Mouse (Mus musculus): Measurements from ENCODE around the gene Rnaseh2a. TPM values are rescaled to one million over a fixed set of nuclear protein-coding genes. Genes with fewer than 3 reads are reported as not detected.
"Not testable (repeated sequence)": the region's sequence is repeated elsewhere in the genome, so short reads cannot be mapped to it uniquely, and the experiment has no call there.

The Rnaseh2a gene
- polyA plus RNA-seq, 1 experiment from 2014 or later: 119 TPM

DNA sequence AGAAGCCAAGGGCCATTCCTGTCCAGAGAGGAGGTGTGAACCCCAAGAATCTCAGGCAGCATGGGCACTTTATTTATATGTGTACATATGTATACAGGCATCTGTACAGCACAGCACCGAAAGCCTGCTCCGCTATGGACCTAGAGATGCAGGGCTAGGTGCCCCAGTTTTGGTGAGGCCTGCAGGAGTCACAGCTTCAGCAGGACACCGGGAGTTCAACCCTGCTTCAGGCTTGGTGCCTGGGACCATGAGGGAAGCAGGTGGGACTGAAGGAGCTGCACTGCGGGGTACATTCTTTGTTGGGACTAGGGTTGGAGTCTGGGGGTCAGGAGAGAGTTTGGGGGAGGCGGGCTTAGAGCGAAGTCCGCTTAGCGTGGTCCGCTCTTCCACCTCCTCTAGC is 57.7 kb downstream of the Rnaseh2a start:
- peaks cover 24% of the 10 kb centered on the region for H3K4me1 ChIP-seq
- peak; percentile 73 for DNase-seq (ENCODE audit: low spot score)
- H3K36me3 ChIP-seq: no peaks in the 10 kb centered on the region
- no peak overlapping the region for H3K4me3 ChIP-seq
- H3K27me3 ChIP-seq (ENCODE audit: insufficient read depth, poor library complexity, severe bottlenecking): peaks cover 83% of the 10 kb centered on the region
- H3K9me3 ChIP-seq: no peaks in the 10 kb centered on the region
- 72% methylated on average over 9 of the region's 9 CpGs for WGBS
- H3K27ac ChIP-seq: no peak overlapping the region

DNA sequence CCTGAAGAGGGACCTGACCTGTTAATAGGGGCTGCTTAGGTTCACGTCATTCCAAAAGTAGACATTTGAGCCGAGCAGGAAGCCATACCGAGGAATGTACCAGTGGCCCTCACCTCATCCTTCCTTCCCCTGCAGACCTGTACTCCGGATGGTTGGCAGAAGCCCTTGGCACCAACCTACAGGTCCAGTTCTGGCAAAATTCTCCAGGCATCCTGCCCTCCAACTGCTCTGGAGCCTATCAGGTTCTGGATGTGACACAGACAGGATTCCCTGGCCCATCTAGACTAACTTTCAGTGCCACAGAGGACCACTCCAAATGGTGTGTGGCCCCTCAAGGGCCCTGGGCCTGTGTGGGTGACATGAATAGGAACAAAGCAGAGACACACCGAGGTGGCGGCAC is 59.0 kb downstream of the Rnaseh2a start:
- peaks cover 70% of the 10 kb centered on the region for H3K27me3 ChIP-seq (ENCODE audit: insufficient read depth, poor library complexity, severe bottlenecking)
- H3K27ac ChIP-seq: no peak overlapping the region
- H3K36me3 ChIP-seq: no peaks in the 10 kb centered on the region
- 84% methylated on average over 6 of the region's 6 CpGs for WGBS
- no peak overlapping the region for H3K4me3 ChIP-seq
- H3K9me3 ChIP-seq: no peaks in the 10 kb centered on the region
- no peak for DNase-seq (ENCODE audit: low spot score)
- peaks cover 24% of the 10 kb centered on the region for H3K4me1 ChIP-seq

DNA sequence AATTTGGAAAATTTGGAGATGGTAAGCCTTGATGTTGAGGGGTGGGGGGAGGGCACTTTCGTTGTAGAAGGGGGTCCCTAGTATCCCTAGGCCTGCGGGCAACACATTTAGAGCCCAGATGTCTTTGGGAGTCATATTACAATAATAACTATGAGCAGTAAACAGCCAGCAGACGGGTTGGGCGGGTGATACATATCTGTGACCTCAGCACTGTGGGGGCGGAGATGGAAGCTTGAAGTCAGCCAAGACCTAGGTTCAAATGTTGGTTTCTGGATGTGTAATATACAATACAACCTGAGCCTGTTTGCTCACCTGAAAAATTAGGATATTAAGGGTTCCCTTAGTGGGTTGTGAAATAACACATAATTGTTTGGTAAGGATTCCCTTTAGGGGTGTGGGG is 59.6 kb downstream of the Rnaseh2a start:
- peaks cover 66% of the 10 kb centered on the region for H3K27me3 ChIP-seq (ENCODE audit: insufficient read depth, poor library complexity, severe bottlenecking)
- WGBS: 72% methylated on average over 5 of the region's 5 CpGs
- H3K4me1 ChIP-seq: peaks cover 24% of the 10 kb centered on the region
- no peak overlapping the region for H3K27ac ChIP-seq
- H3K4me3 ChIP-seq: no peak overlapping the region
- no peak for DNase-seq (ENCODE audit: low spot score)
- no peaks in the 10 kb centered on the region for H3K36me3 ChIP-seq
- H3K9me3 ChIP-seq: no peaks in the 10 kb centered on the region

DNA sequence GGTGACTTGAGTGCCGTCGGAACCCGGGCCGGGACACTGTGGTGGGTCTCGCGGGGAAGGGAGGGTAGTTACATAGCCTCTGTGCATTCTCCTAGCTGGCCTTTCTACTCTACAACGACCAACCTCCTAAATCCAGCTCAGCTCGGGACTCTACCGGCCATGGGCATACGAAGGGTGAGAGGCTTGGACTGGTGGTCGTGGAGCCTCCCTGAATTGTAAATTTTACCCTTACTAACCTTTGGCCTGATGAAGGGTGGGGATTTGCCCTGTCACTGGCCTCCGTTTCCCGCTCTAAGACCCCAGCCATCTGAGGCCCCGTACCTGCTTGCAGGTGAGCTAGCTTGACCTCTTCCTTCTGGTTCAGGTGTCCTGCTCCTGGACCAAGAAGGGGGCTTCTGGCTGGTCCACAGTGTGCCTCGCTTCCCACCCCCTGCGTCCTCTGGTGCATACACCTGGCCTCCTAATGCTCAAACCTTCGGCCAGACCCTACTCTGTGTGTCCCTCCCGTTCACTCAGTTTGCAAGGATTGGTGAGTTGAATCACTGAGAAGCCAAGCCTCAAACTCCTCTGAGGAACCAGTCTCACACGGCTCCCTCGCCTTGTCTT is 60.3 kb downstream of the Rnaseh2a start:
- no peaks in the 10 kb centered on the region for H3K36me3 ChIP-seq
- H3K27me3 ChIP-seq (ENCODE audit: insufficient read depth, poor library complexity, severe bottlenecking): peaks cover 66% of the 10 kb centered on the region
- H3K4me3 ChIP-seq: peak overlapping the region; percentile 71
- H3K4me1 ChIP-seq: peaks cover 24% of the 10 kb centered on the region
- H3K9me3 ChIP-seq: no peaks in the 10 kb centered on the region
- DNase-seq (ENCODE audit: low spot score): no peak
- peak overlapping the region; percentile 76; the same call in 1 of the 2 replicates for H3K27ac ChIP-seq
- 42% methylated on average over 20 of the region's 20 CpGs for WGBS

DNA sequence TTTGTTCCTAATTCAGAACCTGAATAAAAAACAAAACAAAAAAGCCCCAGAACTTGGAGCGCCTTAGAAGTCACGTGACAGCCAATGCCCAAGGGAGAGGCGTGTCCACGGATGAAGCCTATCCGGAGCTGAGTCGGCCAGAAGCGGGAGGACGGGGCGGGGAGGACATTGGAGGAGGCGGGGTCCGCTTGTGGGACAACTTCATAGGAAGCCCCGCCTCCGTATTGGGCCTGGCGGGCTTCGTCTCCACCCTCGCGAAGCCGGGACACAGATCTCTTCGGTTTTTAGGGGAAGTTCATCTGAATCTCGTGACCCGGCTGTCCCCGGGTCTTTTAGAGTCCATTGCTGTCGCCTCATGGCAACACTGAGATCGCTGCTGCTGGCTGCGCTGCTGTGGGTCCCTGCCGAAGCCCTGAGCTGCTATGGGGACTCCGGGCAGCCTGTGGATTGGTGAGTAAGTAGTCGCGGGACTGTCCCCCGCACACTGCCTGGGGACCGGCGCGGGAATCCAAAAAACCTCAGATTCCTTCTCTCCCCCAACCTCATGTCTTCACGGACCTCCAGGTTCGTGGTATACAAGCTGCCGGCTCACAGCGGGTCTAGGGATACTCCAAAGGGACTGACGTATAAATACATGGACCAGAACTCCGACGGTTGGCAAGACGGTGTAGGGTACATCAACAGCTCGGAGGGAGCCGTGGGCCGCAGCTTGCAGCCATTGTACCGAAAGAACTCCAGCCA is 61.0 kb downstream of the Rnaseh2a start, which contains the start of gene Dnase2a:
Gene Dnase2a, plus strand, starts transcription at position 140 of the 741 bp plus-strand sequence.
- H3K9me3 ChIP-seq: no peaks in the 10 kb centered on the region
- H3K4me1 ChIP-seq: peaks cover 22% of the 10 kb centered on the region
- H3K4me3 ChIP-seq: peak within 1 kb of the TSS; percentile 71
- peak within 1 kb of the TSS; percentile 76 for H3K27ac ChIP-seq
- WGBS: under 1% methylated on average over 45 of the region's 45 CpGs
- no peaks in the 10 kb centered on the region for H3K36me3 ChIP-seq
- H3K27me3 ChIP-seq (ENCODE audit: insufficient read depth, poor library complexity, severe bottlenecking): peaks cover 61% of the 10 kb centered on the region
- peak; percentile 98 for DNase-seq (ENCODE audit: low spot score)

DNA sequence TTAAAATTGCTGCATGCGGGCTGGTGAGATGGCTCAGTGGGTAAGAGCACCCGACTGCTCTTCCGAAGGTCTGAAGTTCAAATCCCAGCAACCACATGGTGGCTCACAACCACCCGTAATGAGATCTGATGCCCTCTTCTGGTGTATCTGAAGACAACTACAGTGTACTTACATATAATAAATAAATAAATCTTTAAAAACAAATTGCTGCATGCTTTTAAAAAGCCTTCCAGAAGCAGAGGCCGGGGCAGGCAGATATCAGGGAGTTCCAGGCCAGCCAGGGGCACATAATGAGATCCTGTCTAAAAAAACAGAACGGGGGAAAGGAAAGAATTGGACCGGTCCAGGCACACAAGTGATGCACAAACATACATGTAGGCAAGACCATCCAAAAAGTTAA is 61.6 kb downstream of the Rnaseh2a start:
- not testable (repeated sequence) for DNase-seq (ENCODE audit: low spot score); H3K27ac ChIP-seq; H3K9me3 ChIP-seq; H3K36me3 ChIP-seq
- 26% methylated on average over 7 of the region's 7 CpGs for WGBS
- H3K4me3 ChIP-seq: peak overlapping the region; percentile 71
- peaks cover 55% of the 10 kb centered on the region for H3K27me3 ChIP-seq (ENCODE audit: insufficient read depth, poor library complexity, severe bottlenecking)
- peaks cover 22% of the 10 kb centered on the region for H3K4me1 ChIP-seq

DNA sequence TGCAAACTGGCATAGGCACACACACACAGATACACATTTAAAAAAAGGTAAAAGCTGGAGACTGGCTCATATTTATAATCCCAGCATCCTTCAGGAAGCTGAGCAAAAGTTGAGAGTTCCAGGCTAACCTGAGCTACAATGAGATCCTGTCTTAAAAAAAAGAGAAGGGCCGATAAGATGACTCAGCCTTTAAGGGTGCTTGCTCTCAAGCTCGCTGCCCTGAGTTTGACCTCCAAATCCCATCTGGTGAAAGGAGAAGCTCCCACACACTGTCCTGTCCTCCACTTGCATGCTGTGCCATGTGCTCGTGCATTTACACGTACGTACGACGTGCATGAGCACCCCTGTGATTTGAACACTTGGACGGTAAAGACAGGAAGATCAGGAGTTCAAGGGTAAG is 62.1 kb downstream of the Rnaseh2a start:
- Histone ChIP-seq H3K27ac (no peak overlapping the region), H3K9me3 (no peaks in the 10 kb centered on the region), H3K36me3 (no peaks in the 10 kb centered on the region), H3K27me3 (ENCODE audit: insufficient read depth, poor library complexity, severe bottlenecking) (peaks cover 50% of the 10 kb centered on the region), H3K4me3 (no peak overlapping the region), H3K4me1 (peaks cover 22% of the 10 kb centered on the region)
- no peak for DNase-seq (ENCODE audit: low spot score)
- WGBS: 76% methylated on average over 8 of the region's 8 CpGs

DNA sequence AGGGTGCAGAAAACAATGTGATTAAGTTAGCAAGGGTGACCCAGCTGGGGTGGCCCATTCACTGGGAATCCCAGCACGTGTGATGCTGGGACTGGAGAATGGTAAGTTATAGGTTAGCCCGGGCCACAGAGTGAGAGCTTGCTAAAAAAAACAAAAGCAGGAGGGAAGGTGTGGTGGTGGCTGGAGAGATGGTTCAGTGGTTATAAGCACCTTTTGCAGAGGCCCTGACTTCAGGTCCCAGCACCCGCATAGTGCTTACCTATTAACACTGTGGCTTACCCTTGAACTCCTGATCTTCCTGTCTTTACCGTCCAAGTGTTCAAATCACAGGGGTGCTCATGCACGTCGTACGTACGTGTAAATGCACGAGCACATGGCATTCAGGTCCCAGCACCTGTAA is 62.5 kb downstream of the Rnaseh2a start:
- WGBS: 90% methylated on average over 9 of the region's 9 CpGs
- Histone ChIP-seq H3K4me3 (no peak overlapping the region), H3K27ac (no peak overlapping the region), H3K36me3 (no peaks in the 10 kb centered on the region), H3K9me3 (no peaks in the 10 kb centered on the region), H3K27me3 (ENCODE audit: insufficient read depth, poor library complexity, severe bottlenecking) (peaks cover 47% of the 10 kb centered on the region), H3K4me1 (peaks cover 20% of the 10 kb centered on the region)
- DNase-seq (ENCODE audit: low spot score): no peak

Small RNA genes within 50 kb of the gene (microRNA-seq; reads per million reads assigned to microRNA genes)
- not detected for gene Gm24197

Other genes with a start within 250 kb of the Rnaseh2a start
- 2.1 and 3.2 TPM in 2 replicates for gene G430095P16Rik, start 246.8 kb downstream of the Rnaseh2a start, polyA plus RNA-seq (2016; fragmentation: Nextera tagmentation; extraction: Ambion mirVana)
- 0.87 and 2.1 TPM in 2 replicates for gene Nfix, start 169.4 kb downstream of the Rnaseh2a start, polyA plus RNA-seq (2016; fragmentation: Nextera tagmentation; extraction: Ambion mirVana)
- gene Dand5, start 146.9 kb downstream of the Rnaseh2a start, polyA plus RNA-seq (2016; fragmentation: Nextera tagmentation; extraction: Ambion mirVana): 5.3 TPM in 2 replicates
- gene Gadd45gip1, start 138.2 kb downstream of the Rnaseh2a start, polyA plus RNA-seq (2016; fragmentation: Nextera tagmentation; extraction: Ambion mirVana): 57.3 and 60.5 TPM in 2 replicates
- 137 and 154 TPM in 2 replicates for gene Rad23a, start 129.1 kb downstream of the Rnaseh2a start, polyA plus RNA-seq (2016; fragmentation: Nextera tagmentation; extraction: Ambion mirVana)
- gene Calr, start 122.8 kb downstream of the Rnaseh2a start, polyA plus RNA-seq (2016; fragmentation: Nextera tagmentation; extraction: Ambion mirVana): 881 and 1,047 TPM in 2 replicates
- gene Farsa, start 112.8 kb downstream of the Rnaseh2a start, polyA plus RNA-seq (2016; fragmentation: Nextera tagmentation; extraction: Ambion mirVana): 80.8 and 108 TPM in 2 replicates
- 51.7 and 64.6 TPM in 2 replicates for gene Syce2, start 97.7 kb downstream of the Rnaseh2a start, polyA plus RNA-seq (2016; fragmentation: Nextera tagmentation; extraction: Ambion mirVana)
- gene Gcdh, start 75.8 kb downstream of the Rnaseh2a start, polyA plus RNA-seq (2016; fragmentation: Nextera tagmentation; extraction: Ambion mirVana): 43.8 and 45.3 TPM in 2 replicates
- gene Klf1, start 67.8 kb downstream of the Rnaseh2a start, polyA plus RNA-seq (2016; fragmentation: Nextera tagmentation; extraction: Ambion mirVana): 54.2 and 54.3 TPM in 2 replicates
- 3.2 and 3.8 TPM in 2 replicates for gene Dnase2a, start 61.2 kb downstream of the Rnaseh2a start, polyA plus RNA-seq (2016; fragmentation: Nextera tagmentation; extraction: Ambion mirVana)
- 0.09 and 0.16 TPM in 2 replicates for gene Mast1, start 32.4 kb downstream of the Rnaseh2a start, polyA plus RNA-seq (2016; fragmentation: Nextera tagmentation; extraction: Ambion mirVana)
- 0.21 and 0.34 TPM in 2 replicates for gene Rtbdn, start 22.8 kb downstream of the Rnaseh2a start, polyA plus RNA-seq (2016; fragmentation: Nextera tagmentation; extraction: Ambion mirVana)
- gene Gm49661, start 334 bp downstream of the Rnaseh2a start, polyA plus RNA-seq (2016; fragmentation: Nextera tagmentation; extraction: Ambion mirVana): not detected in 2 replicates
- gene Prdx2, start 180 bp downstream of the Rnaseh2a start, polyA plus RNA-seq (2016; fragmentation: Nextera tagmentation; extraction: Ambion mirVana): 810 and 835 TPM in 2 replicates
- 9.5 and 11.4 TPM in 2 replicates for gene Junb, start 9.0 kb upstream of the Rnaseh2a start, polyA plus RNA-seq (2016; fragmentation: Nextera tagmentation; extraction: Ambion mirVana)
- gene Hook2, start 20.8 kb upstream of the Rnaseh2a start, polyA plus RNA-seq (2016; fragmentation: Nextera tagmentation; extraction: Ambion mirVana): 8.4 and 14.7 TPM in 2 replicates
- not detected in 2 replicates for gene Best2, start 44.8 kb upstream of the Rnaseh2a start, polyA plus RNA-seq (2016; fragmentation: Nextera tagmentation; extraction: Ambion mirVana)
- gene Asna1, start 55.5 kb upstream of the Rnaseh2a start, polyA plus RNA-seq (2016; fragmentation: Nextera tagmentation; extraction: Ambion mirVana): 149 and 157 TPM in 2 replicates
- 85.6 and 133 TPM in 2 replicates for gene Trir, start 57.1 kb upstream of the Rnaseh2a start, polyA plus RNA-seq (2016; fragmentation: Nextera tagmentation; extraction: Ambion mirVana)
- gene Tnpo2, start 67.1 kb upstream of the Rnaseh2a start, polyA plus RNA-seq (2016; fragmentation: Nextera tagmentation; extraction: Ambion mirVana): 27.2 and 28.4 TPM in 2 replicates
- 20.2 and 21.0 TPM in 2 replicates for gene Fbxw9, start 90.3 kb upstream of the Rnaseh2a start, polyA plus RNA-seq (2016; fragmentation: Nextera tagmentation; extraction: Ambion mirVana)
- 0.51 and 0.57 TPM in 2 replicates for gene Gm5741, start 98.2 kb upstream of the Rnaseh2a start, polyA plus RNA-seq (2016; fragmentation: Nextera tagmentation; extraction: Ambion mirVana)
- 54.0 and 72.3 TPM in 2 replicates for gene Dhps, start 102.0 kb upstream of the Rnaseh2a start, polyA plus RNA-seq (2016; fragmentation: Nextera tagmentation; extraction: Ambion mirVana)
- gene Wdr83os, start 111.0 kb upstream of the Rnaseh2a start, polyA plus RNA-seq (2016; fragmentation: Nextera tagmentation; extraction: Ambion mirVana): 97.0 and 105 TPM in 2 replicates
- gene Wdr83, start 111.5 kb upstream of the Rnaseh2a start, polyA plus RNA-seq (2016; fragmentation: Nextera tagmentation; extraction: Ambion mirVana): 41.2 and 47.9 TPM in 2 replicates
- gene Man2b1, start 113.5 kb upstream of the Rnaseh2a start, polyA plus RNA-seq (2016; fragmentation: Nextera tagmentation; extraction: Ambion mirVana): 27.2 and 30.7 TPM in 2 replicates
- 0.84 and 1.00 TPM in 2 replicates for gene Zfp791, start 153.3 kb upstream of the Rnaseh2a start, polyA plus RNA-seq (2016; fragmentation: Nextera tagmentation; extraction: Ambion mirVana)
- not detected in 2 replicates for gene Cks1brt, start 182.2 kb upstream of the Rnaseh2a start, polyA plus RNA-seq (2016; fragmentation: Nextera tagmentation; extraction: Ambion mirVana)

Measured in heart, embryonic 10.5 days (tissue).